Mouse (Mus musculus) thymus, adult 2 months (tissue): ENCODE results near the gene Sec61a1. TPM values are rescaled to one million over a fixed set of nuclear protein-coding genes. Genes with fewer than 3 reads are reported as not detected.

Experiments used
- DNase-seq: peaks from one replicate; pipeline ENCODE4 v3.0.0; 2021
- H3K27ac ChIP-seq: fragments of 200-500 bp; 2 replicates; pipeline ENCODE4 v1.5.1; 2012; ENCODE audit warnings: low read length, control low read depth; ENCODE audit not compliant: control insufficient read depth, insufficient read depth
- H3K27me3 ChIP-seq: fragments of 200-500 bp; 2 replicates; pipeline ENCODE4 v1.6.1; 2012; ENCODE audit warnings: mild to moderate bottlenecking, low read length, moderate library complexity, mixed read lengths; ENCODE audit not compliant: control insufficient read depth, insufficient read depth
- H3K36me3 ChIP-seq: fragments of 200-500 bp; 2 replicates; pipeline ENCODE4 v1.6.1; 2012; ENCODE audit warnings: mild to moderate bottlenecking, low read length, moderate library complexity; ENCODE audit not compliant: control insufficient read depth, insufficient read depth
- H3K4me1 ChIP-seq: fragments of 200-500 bp; replicated peaks from 2 replicates; pipeline ENCODE4 v1.6.1; 2012; ENCODE audit warnings: low read length; ENCODE audit not compliant: control insufficient read depth, insufficient read depth
- H3K4me3 ChIP-seq: fragments of 200-500 bp; 2 replicates; pipeline ENCODE4 v1.5.1; 2012; ENCODE audit warnings: mild to moderate bottlenecking, low read length, control low read depth, moderate library complexity; ENCODE audit not compliant: control insufficient read depth, insufficient read depth
- CTCF ChIP-seq: fragments of 200-500 bp; IDR thresholded peaks from 2 replicates; pipeline ENCODE4 v1.5.1; 2012; ENCODE audit warnings: mild to moderate bottlenecking, control low read depth, low read length, moderate library complexity, borderline replicate concordance; ENCODE audit not compliant: control insufficient read depth, poor library complexity, insufficient read depth; ENCODE audit errors: extremely low read depth
- POLR2A ChIP-seq: fragments of 200-500 bp; IDR thresholded peaks from 2 replicates; pipeline ENCODE4 v1.6.1; 2012; ENCODE audit warnings: mild to moderate bottlenecking, low read length, control low read depth, moderate library complexity; ENCODE audit not compliant: control insufficient read depth, poor library complexity, insufficient read depth; ENCODE audit errors: extremely low read depth
- WGBS: fragments of 180-500 bp; shearing (Covaris S2); methylation state at CpG from one replicate; pipeline ENCODE4 v1.1.7; 2018; 5-methylcytosine and 5-hydroxymethylcytosine counted together
- polyA plus RNA-seq: library from polyadenylated mRNA; depleted of rRNA; stranded (reverse); fragments of >200 nt; gene quantifications from 2 replicates; pipeline ENCODE4 v1.2.3, GENCODE M21; 2012

The Sec61a1 gene
- polyA plus RNA-seq, 1 experiment = 287 TPM

DNA sequence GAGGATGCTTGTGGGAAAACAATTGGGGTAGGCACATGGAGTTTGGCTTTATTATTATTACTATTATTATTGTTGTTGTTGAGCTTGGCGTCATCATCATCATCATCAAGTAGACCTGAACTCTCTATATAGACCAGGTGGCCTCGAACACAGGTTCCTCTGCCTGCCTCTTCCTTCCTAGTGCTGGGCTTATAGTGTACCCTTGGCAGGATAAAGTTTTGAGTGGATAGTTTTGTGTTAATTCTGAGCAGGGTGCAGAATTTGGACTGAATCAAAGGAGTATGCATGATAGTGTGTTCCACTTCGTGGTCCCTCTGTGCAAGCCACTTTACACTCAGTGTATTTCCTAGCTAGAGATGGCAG lies 18.3 kb downstream of the Sec61a1 start:
- Histone ChIP-seq H3K27ac (no peak overlapping the region), H3K36me3 (peaks cover 29% of the 10 kb centered on the region), H3K27me3 (no peaks in the 10 kb centered on the region; the same call in 1 of the 2 replicates), H3K4me1 (no peaks in the 10 kb centered on the region; the same call in 1 of the 2 replicates), H3K4me3 (no peak overlapping the region)
- DNase-seq = no peak
- TF ChIP-seq CTCF (no peak), POLR2A (no peak)
- WGBS = 7% methylated on average over 3 of the region's 3 CpGs

DNA sequence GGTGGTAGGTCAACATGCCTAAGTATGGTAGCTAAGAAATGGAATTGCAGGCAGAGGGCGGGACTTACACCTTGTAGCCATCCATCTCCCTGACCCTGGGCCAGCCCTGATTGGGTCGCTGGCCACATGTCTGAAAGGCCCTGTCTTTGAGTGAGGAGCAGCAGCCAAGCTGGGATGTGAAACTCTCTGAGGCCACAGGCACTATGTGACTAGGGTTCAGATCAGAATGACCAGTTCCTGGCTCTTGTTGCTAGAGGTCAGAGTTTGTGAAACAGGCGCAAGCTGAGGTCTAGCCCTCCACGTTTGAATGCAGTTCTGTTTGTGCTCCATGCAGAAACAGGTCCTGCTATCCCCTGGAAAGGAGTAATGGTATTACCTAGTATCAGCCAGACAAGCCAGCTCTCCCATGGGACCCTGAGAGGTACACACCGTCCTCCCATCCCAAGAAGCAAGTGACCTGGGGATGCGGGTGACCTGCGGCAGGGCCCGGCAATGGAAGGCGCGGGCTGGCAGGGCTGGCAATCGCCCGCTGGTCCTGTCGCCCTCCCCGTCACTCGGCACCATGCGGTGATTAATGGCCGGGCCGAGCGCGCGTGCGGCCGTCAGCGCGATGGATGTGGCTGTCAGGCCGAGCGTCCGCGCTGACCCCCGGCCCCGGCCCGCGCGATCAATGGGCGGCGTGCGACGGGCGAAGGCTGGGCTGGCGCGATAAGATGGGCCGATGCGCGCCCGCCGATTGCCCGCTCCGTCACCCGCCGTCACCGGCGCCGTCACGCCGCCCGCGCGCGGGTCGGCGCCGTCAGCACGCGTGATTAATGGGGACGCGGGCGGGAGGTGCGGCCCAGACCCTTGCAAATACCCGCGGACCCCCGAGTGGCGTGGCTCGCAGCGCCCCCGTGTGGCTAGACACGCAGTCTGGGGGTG lies 19.0 kb downstream of the Sec61a1 start:
- Histone ChIP-seq H3K4me3 (peak overlapping the region; percentile 15), H3K4me1 (no peaks in the 10 kb centered on the region; the same call in 1 of the 2 replicates), H3K36me3 (peaks cover 23% of the 10 kb centered on the region), H3K27ac (no peak overlapping the region), H3K27me3 (no peaks in the 10 kb centered on the region; the same call in 1 of the 2 replicates)
- peak; percentile 48 for DNase-seq
- TF ChIP-seq POLR2A (no peak), CTCF (peak; percentile 90)
- 9% methylated on average over 76 of the region's 76 CpGs for WGBS

DNA sequence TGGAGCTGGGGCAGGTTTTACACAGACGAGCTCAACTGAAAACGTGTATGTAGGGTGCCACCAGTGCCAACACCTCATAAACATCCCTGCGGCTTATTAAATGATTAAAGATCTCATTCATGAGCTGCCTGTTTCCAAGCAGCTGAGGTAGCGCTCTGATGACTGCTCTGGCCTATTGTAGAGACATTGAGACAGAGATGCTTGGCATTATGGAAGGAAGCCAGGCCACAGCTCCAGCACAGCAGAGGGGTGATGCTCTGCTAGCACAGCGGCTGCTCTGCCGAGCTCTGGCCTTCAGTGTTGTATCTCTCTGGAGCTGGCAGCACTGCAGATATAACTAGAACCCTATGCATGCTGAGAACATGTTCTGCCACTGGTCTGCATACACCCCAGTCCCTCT lies 25.0 kb downstream of the Sec61a1 start:
- no peak for DNase-seq
- 91% methylated on average over 6 of the region's 6 CpGs for WGBS
- H3K4me1 ChIP-seq = no peaks in the 10 kb centered on the region
- H3K27me3 ChIP-seq = no peaks in the 10 kb centered on the region
- H3K4me3 ChIP-seq = no peak overlapping the region
- TF ChIP-seq POLR2A = no peak
- no peak for TF ChIP-seq CTCF
- H3K36me3 ChIP-seq = peaks cover 6% of the 10 kb centered on the region; the same call in 1 of the 2 replicates
- H3K27ac ChIP-seq = no peak overlapping the region

DNA sequence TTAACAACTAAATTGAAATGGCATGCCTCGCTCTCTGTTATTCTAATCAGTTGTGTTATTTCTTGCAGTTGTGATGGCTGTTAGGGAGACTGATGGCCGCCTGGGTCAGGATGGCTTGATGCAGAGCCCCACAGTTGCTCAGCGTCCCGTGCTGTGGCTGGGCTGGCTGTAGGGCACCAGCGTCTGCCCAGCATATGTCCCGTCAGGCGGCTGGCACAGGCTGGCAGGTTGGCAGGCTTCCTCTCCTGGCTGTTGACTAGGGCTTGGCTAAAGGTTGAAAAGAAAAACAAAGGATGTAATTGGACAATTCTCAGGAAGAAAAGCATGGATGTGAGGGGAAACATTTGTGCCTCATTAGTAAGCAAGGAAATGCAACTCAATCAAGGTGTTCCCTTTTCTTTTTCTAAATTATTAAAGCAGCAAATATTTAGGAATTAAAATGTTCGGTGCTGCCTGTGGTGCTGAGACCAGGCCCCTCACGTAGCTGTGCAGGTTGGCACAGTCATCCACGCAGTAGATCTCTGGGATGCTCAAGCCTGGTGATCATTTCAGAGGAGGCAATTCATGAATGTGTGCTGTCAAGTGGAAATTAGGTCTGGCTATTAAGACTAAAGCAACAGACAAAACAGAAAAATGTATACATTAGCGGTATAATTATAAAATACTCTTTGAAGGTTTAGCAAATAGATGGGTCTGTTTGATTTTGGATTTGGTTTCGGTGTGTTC lies 27.9 kb downstream of the Sec61a1 start:
- Histone ChIP-seq H3K36me3 (no peaks in the 10 kb centered on the region; the same call in 1 of the 2 replicates), H3K27ac (no peak overlapping the region), H3K27me3 (no peaks in the 10 kb centered on the region), H3K4me1 (no peaks in the 10 kb centered on the region), H3K4me3 (no peak overlapping the region)
- TF ChIP-seq CTCF (no peak), POLR2A (no peak)
- no peak for DNase-seq
- WGBS = 97% methylated on average over 12 of the region's 12 CpGs

DNA sequence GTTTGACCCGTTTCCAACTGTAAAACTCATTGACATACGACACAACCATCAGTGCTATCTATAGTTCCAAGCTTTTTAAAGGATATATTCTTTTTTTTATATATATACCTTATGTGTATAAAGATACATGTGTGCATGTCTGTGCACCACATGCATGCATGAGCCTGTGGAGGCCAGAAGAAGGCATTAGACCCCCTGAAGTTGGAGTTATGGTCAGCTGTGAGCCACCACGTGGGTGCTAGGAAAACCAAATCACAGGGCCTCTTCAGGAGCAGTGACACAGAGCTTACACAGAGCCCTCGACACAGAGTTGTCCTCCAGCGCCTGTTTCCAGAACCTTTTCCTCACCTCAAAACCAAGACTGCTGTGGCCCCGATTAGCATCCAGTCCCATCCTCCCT lies 28.9 kb downstream of the Sec61a1 start:
- H3K4me1 ChIP-seq = no peaks in the 10 kb centered on the region

DNA sequence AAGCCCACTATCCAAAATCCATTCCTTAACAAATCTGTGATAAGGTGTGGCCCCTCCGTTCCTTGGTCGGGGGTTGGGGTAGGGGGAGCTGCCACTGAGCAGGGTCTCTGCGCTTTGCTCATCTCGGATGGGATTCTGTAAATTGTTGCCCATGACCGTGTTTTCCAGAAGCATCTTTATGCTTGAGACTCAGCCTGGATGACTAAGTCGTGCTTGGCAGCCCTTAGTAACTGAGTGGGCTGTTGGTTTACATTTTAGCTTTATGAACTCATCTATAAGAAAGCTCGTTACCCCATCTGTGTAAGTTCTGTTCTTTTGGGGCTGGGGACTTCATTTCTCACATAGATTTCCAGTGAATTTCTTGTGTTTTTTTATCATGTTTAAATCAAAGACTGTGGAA lies 29.7 kb downstream of the Sec61a1 start:
- Histone ChIP-seq H3K4me3 (no peak overlapping the region), H3K27ac (no peak overlapping the region), H3K36me3 (peaks cover 13% of the 10 kb centered on the region), H3K27me3 (no peaks in the 10 kb centered on the region), H3K4me1 (no peaks in the 10 kb centered on the region)
- DNase-seq = no peak
- WGBS = 95% methylated on average over 7 of the region's 7 CpGs
- TF ChIP-seq CTCF (no peak), POLR2A (no peak)

More for the DNA sequence above, 28.9 kb downstream of the Sec61a1 start:
- WGBS = 93% methylated on average over 6 of the region's 6 CpGs
- H3K36me3 ChIP-seq = peaks cover 6% of the 10 kb centered on the region
- no peak overlapping the region for H3K4me3 ChIP-seq
- DNase-seq = no peak
- no peak for TF ChIP-seq CTCF
- TF ChIP-seq POLR2A = no peak
- no peaks in the 10 kb centered on the region for H3K27me3 ChIP-seq
- no peak overlapping the region for H3K27ac ChIP-seq

DNA sequence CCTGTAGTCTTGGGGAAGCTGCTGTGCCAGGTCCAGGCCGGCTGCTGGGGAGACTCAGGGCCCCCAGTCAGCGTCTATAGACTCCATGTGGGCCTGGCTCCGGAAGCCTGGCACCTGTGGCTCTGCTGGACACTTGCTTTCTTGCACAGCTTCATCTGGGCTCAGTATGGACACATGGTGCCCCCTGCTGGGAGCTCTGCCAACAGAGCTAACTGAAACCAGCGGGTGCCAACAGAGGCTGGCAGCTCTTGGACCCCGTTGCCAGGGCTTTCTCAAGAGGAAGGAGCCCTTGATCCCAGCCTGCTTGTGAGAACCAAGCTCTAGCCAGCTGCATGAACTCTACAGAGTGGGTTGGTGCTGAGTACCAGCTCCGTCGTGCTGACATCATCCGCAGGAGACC lies 31.8 kb downstream of the Sec61a1 start:
- Histone ChIP-seq H3K4me1 (no peaks in the 10 kb centered on the region), H3K27ac (no peak overlapping the region), H3K4me3 (no peak overlapping the region), H3K27me3 (no peaks in the 10 kb centered on the region), H3K36me3 (peaks cover 34% of the 10 kb centered on the region)
- TF ChIP-seq POLR2A (no peak), CTCF (peak; percentile 81; the same call in 1 of the 2 replicates)
- 76% methylated on average over 8 of the region's 8 CpGs for WGBS
- peak; percentile 66 for DNase-seq
